Comparison of ENCODE assay signal across 8 mouse cellular contexts in genomic region chr4:116123602-116124519, GRCm38 (mm10). TPM values are rescaled to one million over a fixed set of nuclear protein-coding genes. Genes with fewer than 3 reads are reported as not detected.
DNase-seq lines count a peak whose midpoint lies in the region; ATAC-seq lines count a peak whose summit lies in the region.

TSS of gene Rad54l (minus strand) at chr4:116123690.
TSS of gene Pomgnt1 (plus strand) at chr4:116123840.

- H3K36me3 ChIP-seq in hindbrain, embryonic 10.5 days: peaks cover 25% of the 10 kb centered on the region

- H3K4me1 ChIP-seq in hindbrain, embryonic 10.5 days (replicated peaks): peaks cover 25% of the 10 kb centered on the region

- 9% methylated on average over 24 of the region's 24 CpGs for WGBS in hindbrain, embryonic 10.5 days

- no peaks in the 10 kb centered on the region for H3K9me3 ChIP-seq in hindbrain, embryonic 10.5 days

- H3K27me3 ChIP-seq in hindbrain, embryonic 10.5 days (ENCODE audit: insufficient read depth, poor library complexity, severe bottlenecking): no peaks in the 10 kb centered on the region

- DNase-seq in NIH3T3 (ENCODE audit: low read depth): peak; percentile 96
- DNase-seq in cerebellum, adult 9-10 months: peak; percentile 77
- DNase-seq in hindbrain, embryonic 10.5 days (ENCODE audit: low spot score): peak; percentile 94
- peak; percentile 65 to 80 for DNase-seq in layer of hippocampus, postnatal 10 days (ENCODE audit: low spot score in 2 of 2)
- DNase-seq in lung, postnatal 14 days: peak; percentile 82
- peak; percentile 83 for DNase-seq in ovary, postnatal 36 days (ENCODE audit: low spot score)
- DNase-seq in thymus, postnatal 14 days: peak; percentile 83

- peak; percentile 97 for ATAC-seq in frontal cortex, adult (ENCODE audit: low TSS enrichment)

- peak within 1 kb of the TSS; percentile 81 for H3K27ac ChIP-seq in hindbrain, embryonic 10.5 days

- peak within 1 kb of the TSS; percentile 61 for H3K4me3 ChIP-seq in hindbrain, embryonic 10.5 days

RNA-seq across cellular contexts. Expression of gene Rad54l, which starts in this region (rescaled TPM):
- 57.3 and 75.4 TPM in 2 replicates for polyA plus RNA-seq in hindbrain, embryonic 10.5 days (2016; fragmentation: Nextera tagmentation; extraction: Ambion mirVana)
- total RNA-seq in layer of hippocampus, postnatal 10 days (2021): 1 to 10 TPM; 1.6 to 2.1 TPM

RNA-seq across cellular contexts. Expression of gene Pomgnt1, which starts in this region (rescaled TPM):
- 51.9 and 55.0 TPM in 2 replicates for polyA plus RNA-seq in hindbrain, embryonic 10.5 days (2016; fragmentation: Nextera tagmentation; extraction: Ambion mirVana)
- total RNA-seq in layer of hippocampus, postnatal 10 days (2021): 10 to 100 TPM; 72.8 to 76.9 TPM

Comparison
In these comparisons a context has a peak if more than half of its experiments do, and no peak if none do; other contexts are left out.
1. Peak in every context shown above with its lines: DNase-seq, ATAC-seq, H3K4me3 ChIP-seq and H3K27ac ChIP-seq.